Mouse (Mus musculus) liver, embryonic 11.5 days (tissue): ENCODE data around the gene Edaradd. TPM values are rescaled to one million over a fixed set of nuclear protein-coding genes. Genes with fewer than 3 reads are reported as not detected.
"Not testable (repeated sequence)": the region's sequence is repeated elsewhere in the genome, so short reads cannot be mapped to it uniquely, and the experiment has no call there.

Experiments used
- ATAC-seq: fragments of 200-750 bp; cut with Nextera tagmentation; replicated peaks from 2 replicates; pipeline ENCODE4 v1.8.0; 2017; ENCODE audit warnings: moderate number of reproducible peaks, mild to moderate bottlenecking, moderate TSS enrichment, moderate library complexity; ENCODE audit not compliant: low FRiP score
- DNase-seq: peaks from one replicate; pipeline ENCODE4 v3.0.0-alpha.2; 2017; ENCODE audit warnings: low spot score
- H3K27ac ChIP-seq: fragments of 300-500 bp; sonication (generic); 2 replicates; pipeline ENCODE4 v1.5.1; 2014; ENCODE audit warnings: mild to moderate bottlenecking, low read depth, low read length, control low read depth
- H3K27me3 ChIP-seq: fragments of 300-500 bp; sonication (generic); replicated peaks from 2 replicates; pipeline ENCODE4 v1.6.1; 2014; ENCODE audit warnings: low read length, mixed read lengths; ENCODE audit not compliant: control insufficient read depth, insufficient read depth
- H3K36me3 ChIP-seq: fragments of 300-500 bp; sonication (generic); 2 replicates; pipeline ENCODE4 v1.6.1; 2014; ENCODE audit warnings: mild to moderate bottlenecking, low read length, moderate library complexity, mixed read lengths; ENCODE audit not compliant: control insufficient read depth, insufficient read depth
- H3K4me1 ChIP-seq: fragments of 300-500 bp; sonication (generic); replicated peaks from 2 replicates; pipeline ENCODE4 v1.6.1; 2014; ENCODE audit warnings: low read length, mixed read lengths; ENCODE audit not compliant: control insufficient read depth, insufficient read depth
- H3K4me2 ChIP-seq: fragments of 300-500 bp; sonication (generic); 2 replicates; pipeline ENCODE4 v1.6.1; 2014; ENCODE audit warnings: mild to moderate bottlenecking, control low read depth, moderate library complexity
- H3K4me3 ChIP-seq: fragments of 300-500 bp; sonication (generic); 2 replicates; pipeline ENCODE4 v1.5.1; 2014; ENCODE audit warnings: low read depth, low read length, control low read depth
- H3K9ac ChIP-seq: fragments of 300-500 bp; sonication (generic); 2 replicates; pipeline ENCODE4 v1.6.1; 2014; ENCODE audit warnings: low read depth, low read length, control low read depth
- H3K9me3 ChIP-seq: fragments of 300-500 bp; sonication (generic); 2 replicates; pipeline ENCODE4 v1.6.1; 2016; ENCODE audit warnings: low read length, inconsistent platforms, mixed read lengths; ENCODE audit not compliant: control insufficient read depth
- WGBS: fragments of 180-500 bp; shearing (Covaris S2); extraction: QIAGEN DNeasy Blood & Tissue Kit; methylation state at CpG from one replicate; pipeline ENCODE4 v1.1.7; 2014; 5-methylcytosine and 5-hydroxymethylcytosine counted together
- polyA plus RNA-seq: library from polyadenylated mRNA; unstranded; fragments of >200 nt; fragmentation: Nextera tagmentation; extraction: Ambion mirVana; gene quantifications from 2 replicates; pipeline ENCODE4 v1.2.1, GENCODE M21; 2014

Gene Edaradd
- polyA plus RNA-seq, 1 experiment from 2014 or later: 0.34 TPM

DNA sequence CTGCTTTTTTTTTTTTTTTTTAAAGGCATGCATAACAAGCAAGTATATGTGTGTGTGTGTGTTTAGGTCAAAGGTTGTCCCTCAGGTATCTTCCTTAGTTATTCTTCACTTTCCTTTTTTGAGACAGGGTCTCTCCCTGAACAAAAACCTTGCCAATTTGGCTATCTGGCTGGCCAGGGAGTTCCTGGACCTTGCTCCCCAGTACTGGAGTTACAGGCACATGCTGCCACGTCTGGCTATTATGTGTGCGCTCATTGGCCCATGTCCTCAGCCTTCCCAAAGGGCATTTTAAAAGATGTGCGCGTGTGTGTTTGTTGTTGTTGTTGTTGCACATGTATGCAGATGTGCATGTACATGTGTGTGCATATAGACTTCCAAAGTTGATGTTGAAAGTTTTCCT is 43.4 kb downstream of the Edaradd start:
- ATAC-seq (no peak), DNase-seq (no peak)
- no peak overlapping the region for H3K27ac ChIP-seq
- 92% methylated on average over 4 of the region's 4 CpGs for WGBS
- H3K9me3 ChIP-seq: no peaks in the 10 kb centered on the region
- H3K9ac ChIP-seq: no peak overlapping the region
- H3K27me3 ChIP-seq: no peaks in the 10 kb centered on the region
- H3K36me3 ChIP-seq: no peaks in the 10 kb centered on the region
- H3K4me2 ChIP-seq: no peak overlapping the region
- no peaks in the 10 kb centered on the region for H3K4me1 ChIP-seq
- no peak overlapping the region for H3K4me3 ChIP-seq

DNA sequence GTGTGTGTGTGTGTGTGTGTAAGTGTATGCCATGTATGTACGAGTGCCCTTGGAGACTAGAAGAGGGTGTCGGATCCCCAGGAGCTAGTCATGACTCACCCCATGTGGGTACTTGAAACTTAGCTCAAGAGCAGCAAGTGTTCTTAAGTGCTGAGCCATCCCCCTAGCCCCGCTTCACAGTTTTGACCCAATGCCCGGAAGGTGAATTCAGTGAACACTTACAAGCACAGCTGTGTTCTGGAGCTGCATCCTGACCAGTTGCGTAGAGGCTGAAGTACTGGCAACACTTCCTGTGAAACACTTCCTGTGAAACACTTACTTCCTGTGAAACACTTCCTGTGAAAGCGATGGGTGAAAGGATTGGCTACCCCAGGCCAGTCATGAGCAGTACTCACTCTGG is 45.0 kb downstream of the Edaradd start:
- Histone ChIP-seq H3K4me2 (no peak overlapping the region), H3K36me3 (no peaks in the 10 kb centered on the region), H3K4me3 (no peak overlapping the region), H3K27me3 (no peaks in the 10 kb centered on the region), H3K9ac (no peak overlapping the region), H3K27ac (no peak overlapping the region), H3K9me3 (no peaks in the 10 kb centered on the region), H3K4me1 (no peaks in the 10 kb centered on the region)
- ATAC-seq: no peak
- 78% methylated on average over 6 of the region's 6 CpGs for WGBS
- DNase-seq: no peak

DNA sequence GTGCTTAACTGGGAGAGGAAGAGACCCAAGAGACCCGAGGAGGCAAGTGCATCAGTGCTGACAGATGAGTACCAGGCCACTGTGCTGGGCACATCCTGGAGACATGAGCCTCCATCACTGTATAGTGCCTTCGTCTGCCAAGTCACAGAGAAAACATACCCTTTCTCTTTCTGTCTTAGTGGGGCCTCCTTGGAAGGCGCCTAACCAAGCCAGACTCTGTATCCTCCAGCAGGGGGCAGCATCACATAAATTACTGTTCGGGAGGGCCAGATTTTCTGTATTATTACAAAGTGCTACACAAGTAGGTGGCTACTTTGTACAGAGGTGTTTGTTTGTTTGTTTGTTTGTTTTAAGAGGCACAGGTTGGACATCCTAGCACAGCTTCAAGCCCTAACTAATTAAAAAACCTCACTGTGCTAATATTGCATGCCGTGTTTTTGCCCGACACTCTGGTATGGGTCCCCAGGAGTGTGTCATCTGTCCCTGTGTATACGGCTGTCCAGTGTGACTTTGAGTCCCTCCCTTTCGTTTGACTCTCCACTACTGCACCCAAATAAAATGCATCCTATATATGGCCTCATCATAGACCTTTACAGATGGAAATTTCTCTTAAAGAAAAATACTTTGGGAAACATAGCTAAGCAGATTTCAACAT is 46.4 kb downstream of the Edaradd start:
- H3K36me3 ChIP-seq: no peaks in the 10 kb centered on the region
- no peaks in the 10 kb centered on the region for H3K27me3 ChIP-seq
- peak; percentile 24 for ATAC-seq
- 39% methylated on average over 8 of the region's 8 CpGs for WGBS
- peak; percentile 47 for DNase-seq
- H3K9ac ChIP-seq: no peak overlapping the region
- no peaks in the 10 kb centered on the region for H3K9me3 ChIP-seq
- H3K4me2 ChIP-seq: no peak overlapping the region
- no peak overlapping the region for H3K4me3 ChIP-seq
- no peak overlapping the region for H3K27ac ChIP-seq
- no peaks in the 10 kb centered on the region for H3K4me1 ChIP-seq

DNA sequence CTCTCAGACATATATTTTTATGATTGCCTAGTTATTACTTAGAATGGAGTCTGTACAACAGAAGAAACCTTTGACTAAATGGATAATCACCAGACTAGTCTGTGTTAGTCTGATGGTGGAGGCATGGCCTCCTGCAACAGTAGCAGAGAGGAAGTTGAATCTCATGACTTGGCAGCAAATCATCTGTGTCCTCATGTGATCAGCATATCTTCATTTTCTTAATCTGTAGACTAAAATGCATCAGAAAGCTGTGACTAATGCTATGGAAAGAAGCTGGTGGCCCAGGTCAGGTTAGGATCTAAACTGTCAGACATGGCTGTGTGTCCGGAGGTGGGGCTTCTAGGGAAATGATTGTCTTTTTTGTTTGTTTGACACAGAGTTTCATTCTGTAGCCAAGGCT is 51.8 kb downstream of the Edaradd start:
- DNase-seq (no peak), ATAC-seq (no peak)
- WGBS: 69% methylated on average over 1 of the region's 1 CpGs
- Histone ChIP-seq H3K27ac (no peak overlapping the region), H3K36me3 (no peaks in the 10 kb centered on the region), H3K9ac (no peak overlapping the region), H3K27me3 (no peaks in the 10 kb centered on the region), H3K4me2 (no peak overlapping the region), H3K4me1 (no peaks in the 10 kb centered on the region), H3K4me3 (no peak overlapping the region), H3K9me3 (no peaks in the 10 kb centered on the region)

DNA sequence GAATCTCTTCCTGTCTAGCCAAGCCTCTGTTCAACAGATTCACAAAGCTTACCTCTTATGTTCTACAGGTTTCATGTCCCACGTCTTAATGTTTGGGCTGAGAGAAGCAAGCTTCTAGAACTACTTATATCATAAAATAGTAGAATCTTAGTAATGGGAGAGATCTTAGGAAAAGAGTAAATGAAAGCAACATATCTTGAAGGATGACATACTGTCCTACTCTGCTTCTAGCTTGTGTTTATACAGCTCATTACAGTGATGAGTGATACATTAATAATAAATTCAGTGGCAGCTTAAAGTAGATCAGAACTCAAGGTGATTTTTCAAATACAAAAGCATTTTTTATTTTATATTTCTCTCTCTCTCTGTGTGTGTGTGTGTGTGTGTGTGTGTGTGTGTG is 55.4 kb downstream of the Edaradd start, which contains the start of gene Lgals8:
TSS of gene Lgals8 (minus strand) at position 101 of the 400 bp plus-strand sequence.
- Histone ChIP-seq H3K27ac (no peak within 1 kb of the TSS), H3K4me3 (no peak within 1 kb of the TSS), H3K27me3 (no peaks in the 10 kb centered on the region), H3K9me3 (no peaks in the 10 kb centered on the region), H3K9ac (no peak within 1 kb of the TSS), H3K4me2 (no peak within 1 kb of the TSS), H3K36me3 (no peaks in the 10 kb centered on the region), H3K4me1 (0 out of 2 replicates have a peak, but pooled peaks cover 2% of the 10 kb centered on the region)
- 77% methylated on average over 1 of the region's 1 CpGs for WGBS
- ATAC-seq (no peak), DNase-seq (no peak)

DNA sequence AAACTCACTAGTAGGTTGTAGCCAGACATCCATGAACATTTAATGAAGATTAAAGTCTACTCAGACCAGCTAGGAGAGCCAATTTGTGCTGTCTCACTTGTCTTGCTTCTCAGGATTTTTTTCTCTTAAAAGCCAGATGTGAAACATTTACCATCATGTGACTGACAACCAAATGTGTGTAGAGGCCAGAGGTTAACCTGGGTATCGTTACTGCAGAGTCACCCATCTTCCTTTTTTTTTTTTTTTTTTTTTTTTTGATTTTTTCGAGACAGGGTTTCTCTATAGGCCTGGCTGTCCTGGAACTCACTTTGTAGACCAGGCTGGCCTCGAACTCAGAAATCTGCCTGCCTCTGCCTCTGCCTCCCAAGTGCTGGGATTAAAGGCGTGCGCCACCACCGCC is 56.1 kb downstream of the Edaradd start:
- H3K4me1 ChIP-seq, H3K4me3 ChIP-seq, H3K27ac ChIP-seq, ATAC-seq, DNase-seq, H3K9me3 ChIP-seq, H3K27me3 ChIP-seq, H3K36me3 ChIP-seq, H3K9ac ChIP-seq, H3K4me2 ChIP-seq: not testable (repeated sequence)
- WGBS: 78% methylated on average over 6 of the region's 6 CpGs

DNA sequence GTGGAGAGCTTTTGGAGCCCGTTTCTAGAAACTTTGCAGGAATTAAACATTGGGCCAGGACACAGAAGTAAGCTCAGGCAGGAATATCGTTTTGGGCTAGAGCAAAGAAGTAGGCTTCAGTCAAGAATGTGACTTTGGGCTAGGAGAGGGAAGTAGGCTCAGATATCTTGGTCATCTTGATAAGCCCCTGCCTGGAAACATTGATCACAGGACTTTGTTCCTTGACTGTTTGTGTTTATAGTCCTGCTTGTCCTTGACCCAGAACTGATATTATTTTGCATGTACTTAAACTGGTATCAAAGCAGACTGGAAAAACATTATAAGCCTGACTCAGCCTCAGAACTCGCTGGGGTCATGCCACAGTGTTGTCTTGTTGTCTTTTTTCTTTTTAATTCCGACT is 57.6 kb downstream of the Edaradd start:
- ATAC-seq (no peak), DNase-seq (no peak)
- H3K27me3 ChIP-seq: no peaks in the 10 kb centered on the region
- 0 out of 2 replicates have a peak, but pooled peaks cover 2% of the 10 kb centered on the region for H3K4me1 ChIP-seq
- no peaks in the 10 kb centered on the region for H3K9me3 ChIP-seq
- H3K4me3 ChIP-seq: no peak overlapping the region
- no peak overlapping the region for H3K4me2 ChIP-seq
- WGBS: 68% methylated on average over 4 of the region's 4 CpGs
- no peak overlapping the region for H3K9ac ChIP-seq
- no peak overlapping the region for H3K27ac ChIP-seq
- no peaks in the 10 kb centered on the region for H3K36me3 ChIP-seq

DNA sequence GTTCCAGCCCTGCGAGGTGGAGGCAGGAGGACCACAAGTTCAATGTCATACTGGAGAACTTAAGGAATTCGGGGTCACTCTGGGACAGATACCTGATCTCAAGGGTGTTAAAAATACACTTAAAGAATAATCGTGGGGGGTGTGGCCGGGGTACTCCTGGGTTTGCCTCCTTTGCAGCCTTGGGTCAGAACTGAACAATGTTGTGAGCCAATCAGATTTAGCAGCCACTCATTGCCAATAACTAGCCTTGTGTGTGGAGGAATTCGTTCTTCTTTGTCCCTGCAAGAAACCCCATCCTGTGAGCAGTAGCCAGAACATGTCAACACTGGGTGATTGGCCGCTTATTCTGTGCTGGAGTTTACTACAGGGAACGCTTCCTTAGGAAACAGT is 58.5 kb downstream of the Edaradd start:
- 3% methylated on average over 7 of the region's 7 CpGs for WGBS
- peak; percentile 15 for ATAC-seq

More for the DNA sequence above, 58.5 kb downstream of the Edaradd start:
- Histone ChIP-seq H3K36me3 (no peaks in the 10 kb centered on the region), H3K27me3 (no peaks in the 10 kb centered on the region), H3K4me3 (peak overlapping the region; percentile 88), H3K9ac (peak overlapping the region; percentile 88), H3K4me1 (0 out of 2 replicates have a peak, but pooled peaks cover 2% of the 10 kb centered on the region), H3K27ac (peak overlapping the region; percentile 34; the same call in 1 of the 2 replicates), H3K4me2 (peak overlapping the region; percentile 85), H3K9me3 (no peaks in the 10 kb centered on the region)
- DNase-seq: no peak
